Mouse (Mus musculus) midbrain, embryonic 14.5 days (tissue): Measurements from ENCODE around the gene Nup133. TPM values are rescaled to one million over a fixed set of nuclear protein-coding genes. Genes with fewer than 3 reads are reported as not detected.

Experiments used
- ATAC-seq: fragments of 200-750 bp; cut with Nextera tagmentation; 2 replicates; pipeline ENCODE4 v1.8.0; 2017; ENCODE audit warnings: moderate number of reproducible peaks, moderate library complexity; ENCODE audit not compliant: low FRiP score, low TSS enrichment
- DNase-seq: peaks from one replicate; pipeline ENCODE4 v3.0.0-alpha.2; 2015
- H3K27ac ChIP-seq: fragments of 300-500 bp; sonication (generic); replicated peaks from 2 replicates; pipeline ENCODE4 v1.5.1; 2014; ENCODE audit warnings: mild to moderate bottlenecking, low read depth, low read length, moderate library complexity
- H3K27me3 ChIP-seq: fragments of 300-500 bp; sonication (generic); 2 replicates; pipeline ENCODE4 v1.6.1; 2014; ENCODE audit warnings: low read length, control low read depth, mixed read lengths; ENCODE audit not compliant: control insufficient read depth, insufficient read depth
- H3K36me3 ChIP-seq: fragments of 300-500 bp; sonication (generic); 2 replicates; pipeline ENCODE4 v1.6.1; 2014; ENCODE audit warnings: low read length, control low read depth; ENCODE audit not compliant: control insufficient read depth, insufficient read depth
- H3K4me1 ChIP-seq: fragments of 300-500 bp; sonication (generic); 2 replicates; pipeline ENCODE4 v1.6.1; 2014; ENCODE audit warnings: mild to moderate bottlenecking, antibody characterized with exemption, low read length, control low read depth; ENCODE audit not compliant: control insufficient read depth, insufficient read depth
- H3K4me2 ChIP-seq: fragments of 300-500 bp; sonication (generic); 2 replicates; pipeline ENCODE4 v1.6.1; 2014; ENCODE audit warnings: mild to moderate bottlenecking, low read length, moderate library complexity
- H3K4me3 ChIP-seq: fragments of 300-500 bp; sonication (generic); replicated peaks from 2 replicates; pipeline ENCODE4 v1.5.1; 2014; ENCODE audit warnings: low read depth, low read length
- H3K9ac ChIP-seq: fragments of 300-500 bp; sonication (generic); replicated peaks from 2 replicates; pipeline ENCODE4 v1.6.1; 2014; ENCODE audit warnings: mild to moderate bottlenecking, low read length, moderate library complexity
- H3K9me3 ChIP-seq: fragments of 300-500 bp; sonication (generic); 2 replicates; pipeline ENCODE4 v1.6.1; 2016; ENCODE audit warnings: low read length, control low read depth, mixed read lengths; ENCODE audit not compliant: control insufficient read depth
- WGBS: fragments of 180-500 bp; shearing (Covaris S2); extraction: QIAGEN DNeasy Blood & Tissue Kit; methylation state at CpG from one replicate; pipeline ENCODE4 v1.1.7; 2014; 5-methylcytosine and 5-hydroxymethylcytosine counted together
- polyA plus RNA-seq: library from polyadenylated mRNA; unstranded; fragments of >200 nt; fragmentation: Nextera tagmentation; extraction: Ambion mirVana; gene quantifications from 2 replicates; pipeline ENCODE4 v1.2.1, GENCODE M21; 2014

The Nup133 gene
- polyA plus RNA-seq, 1 experiment from 2014 or later: 33.7 TPM

DNA sequence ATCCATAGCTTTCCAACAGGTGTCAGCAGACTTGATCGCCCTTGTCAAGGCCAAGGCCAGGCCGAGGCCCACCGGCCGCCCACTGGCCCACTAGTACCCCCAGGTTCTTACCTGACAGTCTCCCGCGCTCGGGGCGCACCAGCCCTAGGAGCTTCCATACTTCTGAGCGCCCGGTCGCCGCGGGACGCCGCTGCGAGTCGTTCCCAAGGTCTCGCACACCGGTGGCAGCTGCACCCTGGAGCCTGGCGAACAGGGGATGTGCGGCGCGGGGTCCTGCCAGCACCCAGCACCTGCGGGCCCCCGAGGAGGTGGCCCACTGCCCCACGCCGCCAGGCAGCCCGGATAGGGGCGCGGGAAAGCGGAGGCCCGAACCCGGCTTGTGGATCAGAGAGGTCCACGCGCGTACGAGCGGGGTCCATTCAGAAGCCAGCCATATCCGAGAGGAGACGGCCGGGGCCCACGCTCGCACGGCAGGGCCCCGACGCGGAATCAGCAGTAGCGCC is 33.3 kb upstream of the Nup133 start:
- WGBS: 1% methylated on average over 48 of the region's 48 CpGs
- peak; percentile 37 for DNase-seq

DNA sequence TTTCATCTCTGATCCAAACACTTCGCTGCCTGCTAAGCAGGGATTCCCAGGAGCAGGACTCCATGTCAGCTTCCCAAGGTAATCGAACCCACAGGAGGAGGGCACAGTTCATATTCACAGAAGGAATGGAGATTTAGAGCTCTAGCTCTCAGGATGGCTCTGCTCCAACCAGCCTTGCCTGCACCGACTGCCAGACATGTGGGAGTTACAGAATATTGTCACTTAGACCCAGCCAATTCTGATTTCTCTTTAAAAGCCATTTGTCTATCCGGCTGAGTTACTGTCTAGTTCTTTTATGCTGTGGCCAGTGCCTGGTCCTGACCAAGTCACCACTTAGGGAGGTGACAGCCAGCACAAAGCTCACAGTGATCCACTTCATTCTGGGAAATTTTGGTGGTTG is 32.6 kb upstream of the Nup133 start:
- no peaks in the 10 kb centered on the region for H3K36me3 ChIP-seq
- H3K27me3 ChIP-seq: no peaks in the 10 kb centered on the region
- peak overlapping the region; percentile 29; the same call in 1 of the 2 replicates for H3K9ac ChIP-seq
- H3K27ac ChIP-seq: no peak overlapping the region
- ATAC-seq: no peak
- H3K4me1 ChIP-seq: peaks cover 13% of the 10 kb centered on the region
- DNase-seq: peak; percentile 4
- WGBS: 55% methylated on average over 4 of the region's 4 CpGs
- peak overlapping the region; percentile 79 for H3K4me3 ChIP-seq
- H3K9me3 ChIP-seq: no peaks in the 10 kb centered on the region
- peak overlapping the region; percentile 88 for H3K4me2 ChIP-seq

More for the DNA sequence above, 33.3 kb upstream of the Nup133 start:
- Histone ChIP-seq H3K27me3 (no peaks in the 10 kb centered on the region), H3K9ac (peak overlapping the region; percentile 76), H3K4me3 (peak overlapping the region; percentile 79), H3K36me3 (no peaks in the 10 kb centered on the region), H3K4me1 (peaks cover 13% of the 10 kb centered on the region), H3K9me3 (no peaks in the 10 kb centered on the region), H3K4me2 (peak overlapping the region; percentile 88), H3K27ac (peak overlapping the region; percentile 77)
- ATAC-seq: peak; percentile 8; the same call in 1 of the 2 replicates

DNA sequence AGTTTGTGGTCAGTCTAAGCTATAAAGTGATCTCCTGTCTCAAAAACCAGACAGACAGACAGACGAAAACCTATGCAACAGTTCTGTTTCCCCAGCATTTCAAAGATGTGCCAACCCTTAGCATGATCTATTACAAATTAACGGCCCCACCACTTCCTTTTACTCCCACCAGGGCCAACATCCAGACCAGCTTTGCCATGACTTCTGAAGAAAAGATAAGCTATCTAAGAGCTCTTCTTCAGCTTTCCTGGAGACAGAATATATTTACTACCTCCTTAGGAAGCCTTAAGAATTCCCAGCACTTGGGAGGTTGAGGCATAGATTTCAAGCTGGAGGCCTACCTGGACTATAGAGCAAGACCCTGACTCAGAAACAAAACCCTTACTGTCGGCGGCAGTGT is 31.2 kb upstream of the Nup133 start:
- Histone ChIP-seq H3K9ac (no peak overlapping the region), H3K4me2 (no peak overlapping the region), H3K27ac (no peak overlapping the region), H3K27me3 (no peaks in the 10 kb centered on the region), H3K4me1 (peaks cover 13% of the 10 kb centered on the region), H3K4me3 (no peak overlapping the region), H3K36me3 (no peaks in the 10 kb centered on the region), H3K9me3 (no peaks in the 10 kb centered on the region)
- WGBS: 77% methylated on average over 4 of the region's 4 CpGs
- DNase-seq: no peak
- no peak for ATAC-seq

DNA sequence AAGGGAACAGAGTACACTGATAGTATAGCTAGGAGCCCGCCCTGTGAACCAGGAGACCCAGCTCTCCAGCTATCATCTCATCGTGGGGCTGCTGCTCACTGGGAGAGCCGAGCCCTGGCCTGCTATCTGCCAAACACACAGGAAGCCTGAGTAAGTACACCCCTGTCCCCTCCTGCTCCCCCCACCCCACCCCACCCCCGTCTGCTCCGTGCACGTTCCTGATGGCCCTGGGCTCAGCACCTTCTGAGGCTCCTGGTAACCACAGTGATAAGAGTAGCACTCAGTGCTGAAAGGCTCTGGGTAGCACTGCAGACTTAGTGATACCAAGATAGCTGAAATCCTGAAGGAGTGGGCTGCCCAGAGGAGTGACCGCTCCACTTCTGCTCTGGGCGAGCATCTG is 29.9 kb upstream of the Nup133 start:
- Histone ChIP-seq H3K27ac (no peak overlapping the region), H3K9me3 (no peaks in the 10 kb centered on the region), H3K4me2 (no peak overlapping the region), H3K27me3 (no peaks in the 10 kb centered on the region), H3K36me3 (no peaks in the 10 kb centered on the region), H3K4me1 (peaks cover 13% of the 10 kb centered on the region), H3K4me3 (no peak overlapping the region), H3K9ac (no peak overlapping the region)
- ATAC-seq: no peak
- 82% methylated on average over 8 of the region's 8 CpGs for WGBS
- no peak for DNase-seq

DNA sequence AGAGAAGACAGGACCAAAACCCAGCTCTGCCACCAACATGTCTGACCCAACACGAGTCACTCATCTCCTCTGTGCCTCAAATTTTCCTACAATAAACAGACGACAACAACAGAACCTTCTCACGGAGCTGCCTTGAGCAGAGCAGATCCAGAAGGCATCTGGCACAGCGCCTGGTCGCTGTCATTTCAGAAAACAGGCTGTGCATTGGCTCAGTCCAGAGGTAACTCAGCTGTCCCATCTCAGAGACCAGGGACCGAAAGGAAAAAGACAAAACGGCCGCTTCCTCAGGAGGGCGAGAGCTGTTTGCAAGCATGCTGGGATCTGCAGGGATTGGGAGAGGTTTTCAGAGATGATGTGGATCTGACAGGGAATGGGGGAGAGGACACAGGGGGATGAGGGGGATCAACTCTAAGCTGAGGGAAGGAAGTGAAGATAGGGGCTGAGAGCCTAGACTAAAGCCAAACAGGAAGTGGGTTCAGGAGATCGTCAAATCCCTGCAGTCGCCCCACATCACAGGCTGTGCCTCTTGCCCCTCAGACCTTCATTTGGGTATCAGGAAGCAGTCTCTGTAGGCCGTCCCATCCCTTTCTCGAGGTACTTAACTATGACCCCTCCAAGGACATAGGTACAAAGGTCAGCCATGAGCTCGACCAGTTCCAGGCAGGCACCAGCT is 29.2 kb upstream of the Nup133 start:
- Histone ChIP-seq H3K36me3 (no peaks in the 10 kb centered on the region), H3K9me3 (no peaks in the 10 kb centered on the region), H3K4me3 (no peak overlapping the region), H3K4me2 (no peak overlapping the region), H3K27ac (no peak overlapping the region), H3K4me1 (peaks cover 13% of the 10 kb centered on the region), H3K27me3 (no peaks in the 10 kb centered on the region), H3K9ac (no peak overlapping the region)
- DNase-seq (no peak), ATAC-seq (no peak)
- WGBS: 77% methylated on average over 14 of the region's 14 CpGs

DNA sequence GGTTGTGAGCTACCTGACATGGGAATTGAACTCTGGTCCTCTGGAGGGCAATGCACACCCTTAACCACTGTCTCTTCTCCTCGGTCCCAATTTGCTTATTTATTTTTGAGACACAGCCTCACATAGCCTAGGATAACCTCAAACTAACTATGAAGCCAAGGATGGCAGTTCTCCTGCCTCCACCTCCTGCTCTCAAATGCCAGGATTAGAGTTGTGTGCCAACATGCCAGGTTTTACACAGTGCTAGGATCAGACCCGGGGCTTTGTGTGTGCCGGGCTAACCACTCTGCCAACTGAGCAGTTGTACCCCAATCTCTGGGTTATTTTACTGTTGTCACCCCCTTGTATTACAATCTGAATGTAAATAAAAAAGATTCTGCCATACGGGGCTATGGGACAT is 28.4 kb upstream of the Nup133 start:
- Histone ChIP-seq H3K4me3 (no peak overlapping the region), H3K36me3 (no peaks in the 10 kb centered on the region), H3K9ac (no peak overlapping the region), H3K9me3 (no peaks in the 10 kb centered on the region), H3K27ac (no peak overlapping the region), H3K27me3 (no peaks in the 10 kb centered on the region), H3K4me2 (no peak overlapping the region), H3K4me1 (peaks cover 13% of the 10 kb centered on the region)
- no peak for DNase-seq
- no peak for ATAC-seq
- 97% methylated on average over 4 of the region's 4 CpGs for WGBS

DNA sequence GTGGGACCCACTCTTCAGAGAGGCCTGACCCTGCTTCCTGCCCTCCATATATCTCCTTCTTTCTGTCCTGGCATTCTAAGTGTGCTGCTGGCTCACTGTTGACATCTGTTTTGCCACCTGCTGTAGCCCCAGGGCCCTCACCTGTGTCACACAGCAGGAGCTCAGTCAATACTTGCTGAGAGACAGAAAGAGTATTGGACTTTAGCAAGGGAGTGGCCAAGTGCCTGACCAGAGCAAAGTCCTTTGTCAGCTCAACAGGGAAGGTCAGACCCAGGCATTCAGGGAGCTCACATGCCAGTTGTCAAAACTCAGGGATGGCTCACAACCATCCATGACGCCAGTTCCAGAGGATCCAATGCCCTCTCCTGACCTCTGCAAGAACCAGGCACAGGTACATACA is 24.4 kb upstream of the Nup133 start:
- H3K4me2 ChIP-seq: no peak overlapping the region
- no peak for DNase-seq
- H3K9me3 ChIP-seq: no peaks in the 10 kb centered on the region
- no peak overlapping the region for H3K4me3 ChIP-seq
- no peaks in the 10 kb centered on the region for H3K4me1 ChIP-seq
- no peak overlapping the region for H3K27ac ChIP-seq
- no peak for ATAC-seq
- H3K36me3 ChIP-seq: peaks cover 13% of the 10 kb centered on the region; the same call in 1 of the 2 replicates
- H3K27me3 ChIP-seq: no peaks in the 10 kb centered on the region
- WGBS: 86% methylated on average over 1 of the region's 1 CpGs
- no peak overlapping the region for H3K9ac ChIP-seq

DNA sequence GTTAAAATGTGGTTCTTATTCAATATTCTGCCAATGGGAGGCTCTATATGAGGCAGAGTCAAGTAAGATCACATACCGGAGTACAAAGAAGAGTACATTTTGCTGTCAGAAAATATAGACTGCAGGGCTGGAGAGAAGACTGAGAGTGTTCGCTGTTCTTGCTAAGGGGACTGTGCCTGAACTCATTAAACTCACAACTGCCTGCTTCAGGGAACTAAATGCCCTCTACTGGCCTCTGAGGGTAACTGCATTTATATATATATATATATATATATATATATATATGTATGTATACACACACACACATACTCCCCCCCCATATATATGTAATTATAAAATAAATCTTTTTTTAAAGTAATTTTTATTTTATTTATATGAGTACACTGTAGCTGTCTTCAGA is 17.8 kb upstream of the Nup133 start:
- WGBS: 70% methylated on average over 2 of the region's 2 CpGs
- no peak for ATAC-seq
- H3K4me1 ChIP-seq: no peaks in the 10 kb centered on the region
- no peak overlapping the region for H3K4me3 ChIP-seq
- H3K9me3 ChIP-seq: no peaks in the 10 kb centered on the region
- H3K9ac ChIP-seq: no peak overlapping the region
- DNase-seq: peak; percentile 74
- H3K36me3 ChIP-seq: peaks cover 49% of the 10 kb centered on the region
- no peak overlapping the region for H3K4me2 ChIP-seq
- no peaks in the 10 kb centered on the region for H3K27me3 ChIP-seq
- H3K27ac ChIP-seq: no peak overlapping the region

DNA sequence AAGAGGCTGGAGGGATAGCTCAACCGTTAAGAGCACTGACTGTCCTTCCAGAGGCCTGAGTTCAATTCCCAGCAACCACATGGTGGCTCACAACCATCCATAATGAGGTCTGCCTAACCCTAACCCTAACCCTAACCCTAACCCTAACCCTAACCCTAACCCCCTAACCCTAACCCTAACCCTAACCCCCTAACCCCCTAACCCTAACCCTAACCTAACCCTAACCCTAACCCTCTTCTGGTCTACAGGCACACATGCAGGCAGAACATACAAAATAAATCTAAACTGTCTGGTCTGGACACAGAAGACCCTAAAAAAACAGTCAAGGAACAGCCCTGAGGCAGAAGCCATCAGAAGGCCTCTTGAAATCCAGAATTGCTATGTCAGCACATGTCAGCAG is 12.3 kb upstream of the Nup133 start:
- Histone ChIP-seq H3K4me3 (no peak overlapping the region), H3K27me3 (no peaks in the 10 kb centered on the region), H3K4me2 (no peak overlapping the region), H3K4me1 (no peaks in the 10 kb centered on the region), H3K9ac (no peak overlapping the region), H3K27ac (no peak overlapping the region), H3K9me3 (no peaks in the 10 kb centered on the region), H3K36me3 (peaks cover 74% of the 10 kb centered on the region)
- ATAC-seq (no peak), DNase-seq (no peak)
- 73% methylated on average over 1 of the region's 1 CpGs for WGBS
